Comparison of ENCODE assay signal across 1 mouse cellular context in the genomic region with DNA sequence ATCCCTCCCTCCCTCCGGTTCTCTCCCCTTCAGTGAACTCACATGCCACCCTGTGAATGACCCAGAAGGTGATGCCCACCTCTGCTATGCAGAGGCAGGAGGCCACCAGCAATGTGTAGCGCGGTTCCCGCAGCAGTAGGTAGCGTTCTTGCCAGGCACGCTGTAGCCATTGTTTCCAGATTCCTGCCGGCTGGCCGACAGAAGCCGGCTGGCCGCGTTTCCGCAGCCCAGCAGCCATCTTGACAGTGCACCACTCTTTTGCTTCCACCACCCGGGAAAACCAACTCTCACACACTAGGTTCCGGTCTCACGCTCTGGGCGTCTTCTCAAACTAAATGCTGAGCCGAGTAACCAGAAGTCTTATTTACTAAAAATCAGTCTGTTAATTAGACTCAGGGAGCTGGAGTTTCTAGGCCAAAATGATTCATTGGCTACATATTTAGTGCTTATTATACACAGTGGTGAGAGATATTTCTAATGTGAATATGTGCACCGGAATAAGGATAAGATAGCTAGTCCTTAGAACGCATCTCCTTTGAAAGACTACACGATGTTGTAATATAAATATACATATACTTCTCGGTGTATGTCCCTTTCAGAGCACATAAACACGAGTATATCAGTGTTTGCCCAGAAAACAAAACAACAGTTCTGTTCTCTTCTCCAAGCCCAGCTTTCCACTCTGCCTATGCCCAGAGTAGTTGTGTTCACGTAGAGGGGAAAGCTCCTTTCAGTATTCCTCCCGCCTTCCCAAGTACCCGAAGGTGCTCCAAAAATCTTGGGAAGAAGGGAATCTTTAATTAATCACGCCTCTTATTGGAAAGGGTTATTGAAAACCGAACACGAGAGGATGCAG.
TF ChIP-seq lines count a peak whose summit lies in the region.

No protein-coding gene starts in this region.

TF ChIP-seq in CH12.LX, 34 proteins besides CTCF, POLR2A, EP300 and RAD21:
- TF ChIP-seq ZKSCAN1 (IDR thresholded peaks at IDR 0.05; ENCODE audit: borderline replicate concordance, low read depth, low read length) (no peak), JUN (IDR thresholded peaks at IDR 0.05; ENCODE audit: insufficient read depth, low read depth, low read length) (no peak), ZNF384 (IDR thresholded peaks at IDR 0.05; ENCODE audit: low read depth, low read length) (no peak), NRF1 (IDR thresholded peaks at IDR 0.05; ENCODE audit: low read depth, low read length) (peak; percentile 69), MAFK (IDR thresholded peaks at IDR 0.05; ENCODE audit: insufficient replicate concordance, low read length) (peak; percentile 63; the same call in 1 of the 2 replicates), CHD1 (IDR thresholded peaks at IDR 0.05; ENCODE audit: low read depth, low read length) (peak; percentile 88; the same call in 1 of the 2 replicates), MAZ (IDR thresholded peaks at IDR 0.05; ENCODE audit: low read depth, low read length) (peak; percentile 83), SIN3A (IDR thresholded peaks at IDR 0.05; ENCODE audit: low read length) (peak; percentile 99), TBP (conservative IDR thresholded peaks at IDR 0.05; ENCODE audit: low read depth, low read length) (peak; percentile 98), HCFC1 (IDR thresholded peaks at IDR 0.05; ENCODE audit: low read depth, low read length) (peak; percentile 90), ELF1 (IDR thresholded peaks at IDR 0.05; ENCODE audit: low read depth, low read length) (peak; percentile 83), MEF2A (IDR thresholded peaks at IDR 0.05; ENCODE audit: borderline replicate concordance, low read depth, low read length) (peak; percentile 71), MXI1 (IDR thresholded peaks at IDR 0.05; ENCODE audit: low read depth, low read length) (peak; percentile 97), KAT2A (IDR thresholded peaks at IDR 0.05; ENCODE audit: insufficient replicate concordance, low read length) (peak; percentile 82; the same call in 1 of the 2 replicates), SMC3 (IDR thresholded peaks at IDR 0.05; ENCODE audit: low read depth, low read length) (no peak), JUND (conservative IDR thresholded peaks at IDR 0.05; ENCODE audit: low read depth, low read length) (peak; percentile 13; the same call in 1 of the 2 replicates), NELFE (IDR thresholded peaks at IDR 0.05; ENCODE audit: low read depth, low read length) (peak; percentile 99), IRF4 (IDR thresholded peaks at IDR 0.05; ENCODE audit: low read depth, low read length) (peak; percentile 70; the same call in 1 of the 2 replicates), E2F4 (IDR thresholded peaks at IDR 0.05; ENCODE audit: insufficient replicate concordance, low read depth, low read length) (peak; percentile 77; the same call in 1 of the 2 replicates), ETS1 (conservative IDR thresholded peaks at IDR 0.05; ENCODE audit: low read depth, low read length) (peak; percentile 42; the same call in 1 of the 2 replicates), POLR2AphosphoS2 (IDR thresholded peaks at IDR 0.05; ENCODE audit: low read depth, low read length) (peak; percentile 74), MAX (IDR thresholded peaks at IDR 0.05; ENCODE audit: low read length) (peak; percentile 95), USF2 (conservative IDR thresholded peaks at IDR 0.05; ENCODE audit: low read depth, low read length) (no peak), TCF12 (IDR thresholded peaks at IDR 0.05; ENCODE audit: low read depth, low read length) (peak; percentile 99), GABPA (IDR thresholded peaks at IDR 0.05; ENCODE audit: insufficient replicate concordance, low read depth, low read length) (no peak; the same call in 1 of the 2 replicates), PAX5 (IDR thresholded peaks at IDR 0.05; ENCODE audit: low read length) (no peak), CHD2 (IDR thresholded peaks at IDR 0.05; ENCODE audit: low read length) (peak; percentile 62; the same call in 1 of the 2 replicates), BHLHE40 (IDR thresholded peaks at IDR 0.05; ENCODE audit: low read depth, low read length) (peak; percentile 73), UBTF (IDR thresholded peaks at IDR 0.05; ENCODE audit: low read depth, low read length) (0 out of 2 replicates have a peak, but pooled peaks have one; percentile 44), MYC (IDR thresholded peaks at IDR 0.05; ENCODE audit: low read depth, low read length) (peak; percentile 99), USF1 (IDR thresholded peaks at IDR 0.05; ENCODE audit: low read depth, low read length) (no peak), ZC3H11A (IDR thresholded peaks at IDR 0.05; ENCODE audit: low read depth, low read length) (no peak), ZMIZ1 (IDR thresholded peaks at IDR 0.05; ENCODE audit: low read depth, low read length) (peak; percentile 94), RCOR1 (conservative IDR thresholded peaks at IDR 0.05; ENCODE audit: low read depth, low read length) (0 out of 2 replicates have a peak, but pooled peaks have one; percentile 31)
